Mouse (Mus musculus): ENCODE results near the gene Smpdl3b. TPM values are rescaled to one million over a fixed set of nuclear protein-coding genes. Genes with fewer than 3 reads are reported as not detected.
"Not testable (repeated sequence)": the region's sequence is repeated elsewhere in the genome, so short reads cannot be mapped to it uniquely, and the experiment has no call there.

Gene Smpdl3b
- polyA plus RNA-seq, 1 experiment: 21.4 TPM

DNA sequence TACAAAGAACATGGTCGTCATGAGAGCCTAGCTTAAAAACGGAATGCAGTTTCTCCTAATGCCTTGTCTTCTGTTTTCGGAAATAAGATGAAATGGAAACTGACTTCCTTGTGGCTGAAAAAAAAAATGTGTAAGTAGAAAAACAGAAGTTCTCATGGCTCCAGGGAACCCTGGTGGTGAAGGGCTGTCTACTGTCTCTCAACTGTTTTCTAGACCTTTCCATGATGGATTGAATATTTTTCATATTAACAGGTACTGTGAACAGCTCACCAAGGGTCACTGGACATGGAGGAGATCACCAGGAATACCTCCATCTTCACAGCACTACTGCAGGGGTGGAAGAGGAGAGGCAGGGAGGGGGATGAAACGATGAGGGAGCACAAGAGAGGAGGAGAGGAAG is 41.0 kb upstream of the Smpdl3b start:
- Histone ChIP-seq H3K27me3 (ENCODE audit: control insufficient read depth, insufficient read depth, insufficient read length) (peaks cover 11% of the 10 kb centered on the region), H3K79me2 (ENCODE audit: control insufficient read depth, insufficient read depth) (no peaks in the 10 kb centered on the region), H3K79me3 (ENCODE audit: low read depth) (no peaks in the 10 kb centered on the region)

DNA sequence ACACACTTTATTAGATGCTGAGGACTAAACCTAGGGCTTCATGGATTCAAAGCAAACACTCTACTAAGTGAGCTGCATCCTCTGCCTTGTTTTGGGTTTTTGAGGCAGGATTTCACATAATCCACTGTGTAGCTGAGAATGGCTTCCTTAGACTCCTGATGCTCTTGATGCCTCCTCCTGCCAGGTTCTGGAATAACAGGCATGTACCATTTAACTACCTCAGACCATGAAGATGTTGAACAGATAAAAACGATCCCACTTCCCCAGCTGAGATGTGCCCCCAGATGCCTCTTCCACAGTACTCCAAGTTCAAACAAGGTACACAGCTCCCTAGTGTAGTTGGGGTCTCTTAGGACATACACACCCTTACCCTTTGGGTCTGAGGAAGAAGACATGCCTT is 40.4 kb upstream of the Smpdl3b start:
- TF ChIP-seq MYOD1 (IDR thresholded peaks at IDR 0.05; ENCODE audit: control insufficient read depth, insufficient read length, low read depth) (no peak), MAX (IDR thresholded peaks at IDR 0.05) (no peak), FOSL1 (IDR thresholded peaks at IDR 0.05; ENCODE audit: insufficient read depth, low read length, poor library complexity, severe bottlenecking) (no peak), MYOG (IDR thresholded peaks at IDR 0.05; ENCODE audit: control insufficient read depth, extremely low read depth, insufficient read length) (no peak), CEBPB (IDR thresholded peaks at IDR 0.05; ENCODE audit: low read depth) (no peak), USF1 (IDR thresholded peaks at IDR 0.05; ENCODE audit: low read depth) (no peak), CTCF (IDR thresholded peaks at IDR 0.05; ENCODE audit: control insufficient read depth, insufficient read depth, insufficient read length) (no peak)
- no peaks in the 10 kb centered on the region for H3K36me3 ChIP-seq (ENCODE audit: control insufficient read depth, insufficient read depth)
- no peaks in the 10 kb centered on the region for H3K79me2 ChIP-seq (ENCODE audit: control insufficient read depth, insufficient read depth)
- H3K4me3 ChIP-seq (ENCODE audit: insufficient read depth, poor library complexity, severe bottlenecking): no peak overlapping the region
- H3ac ChIP-seq (ENCODE audit: control insufficient read depth, insufficient read length, low read depth): no peak overlapping the region
- H3K27me3 ChIP-seq (ENCODE audit: control insufficient read depth, insufficient read depth, insufficient read length): peaks cover 11% of the 10 kb centered on the region
- H3K79me3 ChIP-seq (ENCODE audit: low read depth): no peaks in the 10 kb centered on the region

More for the DNA sequence above, 41.0 kb upstream of the Smpdl3b start:
- H3ac ChIP-seq (ENCODE audit: control insufficient read depth, insufficient read length, low read depth): no peak overlapping the region
- H3K4me3 ChIP-seq (ENCODE audit: insufficient read depth, poor library complexity, severe bottlenecking): no peak overlapping the region
- no peaks in the 10 kb centered on the region for H3K36me3 ChIP-seq (ENCODE audit: control insufficient read depth, insufficient read depth)
- TF ChIP-seq MYOG (IDR thresholded peaks at IDR 0.05; ENCODE audit: control insufficient read depth, extremely low read depth, insufficient read length): no peak
- no peak for TF ChIP-seq MYOD1 (IDR thresholded peaks at IDR 0.05; ENCODE audit: control insufficient read depth, insufficient read length, low read depth)

DNA sequence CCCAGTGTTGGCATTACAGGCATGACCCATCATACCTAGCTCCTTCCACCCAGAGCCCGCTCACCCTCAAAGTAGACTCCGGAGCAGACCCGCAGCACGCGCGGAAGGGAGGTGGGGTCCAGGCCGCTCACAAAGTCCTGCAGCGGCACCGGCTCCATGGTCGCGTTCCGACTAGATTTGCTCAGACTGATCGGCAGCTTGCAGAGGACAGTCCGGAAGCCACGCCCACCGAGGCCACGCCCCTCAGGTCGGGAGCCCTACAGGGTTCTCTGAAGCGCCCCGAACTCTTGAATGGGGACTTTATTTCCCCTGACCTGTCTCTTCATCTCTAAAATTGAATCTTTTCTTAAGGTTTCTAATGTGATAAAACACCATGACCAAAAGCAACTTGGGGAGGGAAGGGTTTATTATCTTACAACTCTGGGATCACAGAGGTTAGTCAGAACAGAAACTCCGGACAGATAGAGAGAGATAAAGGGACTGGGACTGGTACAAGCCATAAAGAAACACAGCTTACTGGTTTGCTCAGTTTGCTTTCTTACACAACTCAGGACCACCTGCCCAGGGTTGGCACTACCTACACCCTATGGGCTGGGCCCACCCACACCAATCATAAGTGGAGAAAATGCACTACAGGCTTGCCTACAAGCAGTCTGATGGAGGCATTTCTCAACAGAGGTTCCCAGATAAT is 39.3 kb upstream of the Smpdl3b start, which contains the start of gene Themis2:
Themis2 (minus strand) TSS at position 192 of the 691 bp plus-strand sequence.
- TF ChIP-seq CEBPB (IDR thresholded peaks at IDR 0.05; ENCODE audit: low read depth) (no peak), CTCF (IDR thresholded peaks at IDR 0.05; ENCODE audit: control insufficient read depth, insufficient read depth, insufficient read length) (no peak), MYOG (IDR thresholded peaks at IDR 0.05; ENCODE audit: control insufficient read depth, extremely low read depth, insufficient read length) (no peak), FOSL1 (IDR thresholded peaks at IDR 0.05; ENCODE audit: insufficient read depth, low read length, poor library complexity, severe bottlenecking) (no peak)
- no peaks in the 10 kb centered on the region for H3K79me3 ChIP-seq (ENCODE audit: low read depth)
- H3K36me3 ChIP-seq (ENCODE audit: control insufficient read depth, insufficient read depth): no peaks in the 10 kb centered on the region
- no peak within 1 kb of the TSS for H3K4me3 ChIP-seq (ENCODE audit: insufficient read depth, poor library complexity, severe bottlenecking)
- no peaks in the 10 kb centered on the region for H3K79me2 ChIP-seq (ENCODE audit: control insufficient read depth, insufficient read depth)
- H3ac ChIP-seq (ENCODE audit: control insufficient read depth, insufficient read length, low read depth): no peak within 1 kb of the TSS
- H3K27me3 ChIP-seq (ENCODE audit: control insufficient read depth, insufficient read depth, insufficient read length): peaks cover 14% of the 10 kb centered on the region

DNA sequence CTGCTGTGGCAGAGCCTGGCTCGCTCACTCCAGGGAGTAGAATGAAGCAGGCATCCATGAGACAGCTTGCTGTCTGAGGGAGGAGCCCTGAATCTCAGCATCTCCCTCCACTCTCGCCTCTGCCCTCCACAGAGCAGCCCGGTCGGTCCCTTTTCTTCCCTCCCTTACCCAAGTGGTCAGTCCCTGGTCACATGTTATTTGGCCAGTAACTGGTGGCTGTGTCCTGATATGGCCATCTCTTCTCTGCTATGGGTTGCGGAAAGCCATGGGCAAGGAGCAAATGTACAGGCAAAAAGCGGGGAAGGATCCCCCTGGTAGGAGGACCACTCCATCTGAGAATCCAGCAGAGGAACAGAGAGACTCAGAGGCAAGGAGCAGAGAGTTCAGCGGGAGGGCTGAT is 38.1 kb upstream of the Smpdl3b start:
- no peak overlapping the region for H3ac ChIP-seq (ENCODE audit: control insufficient read depth, insufficient read length, low read depth)
- TF ChIP-seq CTCF (IDR thresholded peaks at IDR 0.05; ENCODE audit: control insufficient read depth, insufficient read depth, insufficient read length): no peak
- no peak for TF ChIP-seq MAX (IDR thresholded peaks at IDR 0.05)
- TF ChIP-seq USF1 (IDR thresholded peaks at IDR 0.05; ENCODE audit: low read depth): no peak
- TF ChIP-seq MYOG (IDR thresholded peaks at IDR 0.05; ENCODE audit: control insufficient read depth, extremely low read depth, insufficient read length): no peak
- no peak for TF ChIP-seq MYOD1 (IDR thresholded peaks at IDR 0.05; ENCODE audit: control insufficient read depth, insufficient read length, low read depth)
- no peak for TF ChIP-seq FOSL1 (IDR thresholded peaks at IDR 0.05; ENCODE audit: insufficient read depth, low read length, poor library complexity, severe bottlenecking)
- no peak for TF ChIP-seq CEBPB (IDR thresholded peaks at IDR 0.05; ENCODE audit: low read depth)
- no peaks in the 10 kb centered on the region for H3K36me3 ChIP-seq (ENCODE audit: control insufficient read depth, insufficient read depth)
- peaks cover 14% of the 10 kb centered on the region for H3K27me3 ChIP-seq (ENCODE audit: control insufficient read depth, insufficient read depth, insufficient read length)
- H3K79me3 ChIP-seq (ENCODE audit: low read depth): no peaks in the 10 kb centered on the region
- no peak overlapping the region for H3K4me3 ChIP-seq (ENCODE audit: insufficient read depth, poor library complexity, severe bottlenecking)
- no peaks in the 10 kb centered on the region for H3K79me2 ChIP-seq (ENCODE audit: control insufficient read depth, insufficient read depth)

DNA sequence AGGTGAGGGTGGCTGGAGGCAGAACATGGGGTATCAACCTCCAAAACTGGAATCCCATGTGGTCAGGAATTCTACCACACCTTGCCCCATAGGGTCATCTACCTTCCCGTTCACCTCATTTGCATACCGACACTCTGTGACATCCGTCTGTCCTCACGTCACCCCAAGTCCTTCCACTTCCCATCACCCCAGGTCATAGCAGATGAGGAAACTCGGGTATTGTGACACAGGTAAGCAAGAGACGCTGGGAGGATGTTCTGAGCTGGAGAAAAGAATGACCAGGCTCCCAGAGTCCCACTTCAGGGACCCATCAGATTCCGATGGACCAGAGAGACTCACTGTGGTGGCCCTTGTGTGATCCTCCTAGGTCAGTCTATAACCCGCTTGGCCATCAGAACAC is 37.7 kb upstream of the Smpdl3b start:
- Histone ChIP-seq H3ac (ENCODE audit: control insufficient read depth, insufficient read length, low read depth) (no peak overlapping the region), H3K36me3 (ENCODE audit: control insufficient read depth, insufficient read depth) (no peaks in the 10 kb centered on the region)
- no peak for TF ChIP-seq CEBPB (IDR thresholded peaks at IDR 0.05; ENCODE audit: low read depth)
- no peak for TF ChIP-seq USF1 (IDR thresholded peaks at IDR 0.05; ENCODE audit: low read depth)
- TF ChIP-seq CTCF (IDR thresholded peaks at IDR 0.05; ENCODE audit: control insufficient read depth, insufficient read depth, insufficient read length): no peak
- no peak for TF ChIP-seq MYOD1 (IDR thresholded peaks at IDR 0.05; ENCODE audit: control insufficient read depth, insufficient read length, low read depth)
- no peak for TF ChIP-seq MYOG (IDR thresholded peaks at IDR 0.05; ENCODE audit: control insufficient read depth, extremely low read depth, insufficient read length)
- TF ChIP-seq FOSL1 (IDR thresholded peaks at IDR 0.05; ENCODE audit: insufficient read depth, low read length, poor library complexity, severe bottlenecking): no peak
- TF ChIP-seq MAX (IDR thresholded peaks at IDR 0.05): no peak

DNA sequence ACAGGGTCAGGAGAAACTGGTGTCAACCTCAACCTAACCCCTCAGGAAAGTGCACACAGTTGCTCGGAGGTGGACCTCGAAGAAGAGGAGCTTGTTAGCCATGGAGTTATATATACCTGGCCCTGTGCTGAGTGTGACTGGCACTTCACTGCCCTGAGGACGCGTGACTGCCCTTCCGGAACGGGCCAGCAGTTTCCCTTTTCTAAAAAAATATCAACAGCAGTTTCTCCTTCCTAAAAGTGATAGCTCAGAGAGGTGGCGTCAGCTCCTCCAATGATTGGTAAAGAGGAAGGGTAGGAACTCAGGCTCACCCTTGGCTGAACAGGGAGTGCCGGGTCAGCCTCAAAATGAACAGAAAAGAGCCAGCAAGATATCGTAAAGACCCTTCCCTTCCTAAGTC is 37.0 kb upstream of the Smpdl3b start:
- H3K79me3 ChIP-seq (ENCODE audit: low read depth): no peaks in the 10 kb centered on the region
- H3ac ChIP-seq (ENCODE audit: control insufficient read depth, insufficient read length, low read depth): no peak overlapping the region
- no peak overlapping the region for H3K4me3 ChIP-seq (ENCODE audit: insufficient read depth, poor library complexity, severe bottlenecking)
- H3K36me3 ChIP-seq (ENCODE audit: control insufficient read depth, insufficient read depth): no peaks in the 10 kb centered on the region
- H3K27me3 ChIP-seq (ENCODE audit: control insufficient read depth, insufficient read depth, insufficient read length): peaks cover 14% of the 10 kb centered on the region
- TF ChIP-seq USF1 (IDR thresholded peaks at IDR 0.05; ENCODE audit: low read depth): no peak
- no peak for TF ChIP-seq FOSL1 (IDR thresholded peaks at IDR 0.05; ENCODE audit: insufficient read depth, low read length, poor library complexity, severe bottlenecking)
- no peak for TF ChIP-seq MYOG (IDR thresholded peaks at IDR 0.05; ENCODE audit: control insufficient read depth, extremely low read depth, insufficient read length)
- TF ChIP-seq CTCF (IDR thresholded peaks at IDR 0.05; ENCODE audit: control insufficient read depth, insufficient read depth, insufficient read length): no peak
- no peak for TF ChIP-seq MAX (IDR thresholded peaks at IDR 0.05)
- no peak for TF ChIP-seq CEBPB (IDR thresholded peaks at IDR 0.05; ENCODE audit: low read depth)
- no peak for TF ChIP-seq MYOD1 (IDR thresholded peaks at IDR 0.05; ENCODE audit: control insufficient read depth, insufficient read length, low read depth)
- no peaks in the 10 kb centered on the region for H3K79me2 ChIP-seq (ENCODE audit: control insufficient read depth, insufficient read depth)

More for the DNA sequence above, 37.7 kb upstream of the Smpdl3b start:
- Histone ChIP-seq H3K79me2 (ENCODE audit: control insufficient read depth, insufficient read depth) (no peaks in the 10 kb centered on the region), H3K79me3 (ENCODE audit: low read depth) (no peaks in the 10 kb centered on the region), H3K27me3 (ENCODE audit: control insufficient read depth, insufficient read depth, insufficient read length) (peaks cover 14% of the 10 kb centered on the region), H3K4me3 (ENCODE audit: insufficient read depth, poor library complexity, severe bottlenecking) (no peak overlapping the region)

DNA sequence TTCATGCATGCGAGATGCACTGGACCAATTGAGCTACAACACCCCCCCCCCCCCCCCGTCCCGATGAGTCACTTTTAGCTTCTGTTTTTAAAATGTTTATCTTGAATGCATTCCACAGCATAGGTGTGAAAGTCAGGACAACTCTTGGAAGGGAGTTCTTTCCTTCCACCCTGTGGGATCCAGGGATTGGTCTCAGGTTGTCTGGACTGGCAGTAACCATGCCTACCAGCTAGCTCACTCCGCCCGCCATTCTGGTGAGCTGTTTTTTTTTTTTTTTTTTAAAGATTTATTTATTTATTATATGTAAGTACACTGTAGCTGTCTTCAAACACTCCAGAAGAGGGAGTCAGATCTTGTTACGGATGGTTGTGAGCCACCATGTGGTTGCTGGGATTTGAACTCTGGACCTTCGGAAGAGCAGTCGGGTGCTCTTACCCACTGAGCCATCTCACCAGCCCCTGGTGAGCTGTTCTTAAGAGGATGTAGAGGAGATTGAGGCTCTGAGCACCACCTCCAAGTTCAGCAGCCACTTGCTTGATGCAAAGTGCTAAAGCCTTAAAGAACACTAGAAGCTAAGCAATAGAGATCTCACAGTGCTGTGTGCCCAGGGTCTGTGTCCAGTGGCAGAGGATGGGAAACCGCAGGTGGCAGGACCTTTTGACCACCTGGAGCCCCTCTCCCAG is 36.4 kb upstream of the Smpdl3b start:
- H3K27me3 ChIP-seq (ENCODE audit: control insufficient read depth, insufficient read depth, insufficient read length): peaks cover 14% of the 10 kb centered on the region
- not testable (repeated sequence) for H3K36me3 ChIP-seq (ENCODE audit: control insufficient read depth, insufficient read depth); H3ac ChIP-seq (ENCODE audit: control insufficient read depth, insufficient read length, low read depth); H3K79me3 ChIP-seq (ENCODE audit: low read depth); H3K79me2 ChIP-seq (ENCODE audit: control insufficient read depth, insufficient read depth); H3K4me3 ChIP-seq (ENCODE audit: insufficient read depth, poor library complexity, severe bottlenecking)
